ENCODE assay signal across 11 mouse cellular contexts in genomic region chrX:71352033-71352432, GRCm38 (mm10). TPM values are rescaled to one million over a fixed set of nuclear protein-coding genes. Genes with fewer than 3 reads are reported as not detected.
DNase-seq lines count a peak whose midpoint lies in the region; ATAC-seq and TF ChIP-seq lines count a peak whose summit lies in the region.
"Had no signal": no experiment of that assay in that cellular context is flagged by ENCODE, and none has a peak within 500 bp of the region (broad histone marks: within the 10 kb centered on the region; RNA-seq: fewer than 3 reads in every experiment).

No protein-coding gene starts in this region.

- no peak overlapping the region for H3K9ac ChIP-seq in kidney, postnatal 0 days (ENCODE audit: low read depth, low read length)
- H3K9ac ChIP-seq in kidney, embryonic 16.5 days (replicated peaks; ENCODE audit: low read length), result no peak overlapping the region
- H3K9ac ChIP-seq in heart, embryonic 12.5 days, result no peak overlapping the region
- H3K9ac ChIP-seq: forebrain, embryonic 13.5 days had no signal

- H3K9me3 ChIP-seq in kidney, postnatal 0 days (replicated peaks; ENCODE audit: low read length), result no peaks in the 10 kb centered on the region
- no peaks in the 10 kb centered on the region for H3K9me3 ChIP-seq in kidney, embryonic 16.5 days (ENCODE audit: low read length)
- no peaks in the 10 kb centered on the region for H3K9me3 ChIP-seq in heart, embryonic 12.5 days (replicated peaks)
- H3K9me3 ChIP-seq: forebrain, embryonic 13.5 days had no signal

- H3K36me3 ChIP-seq in kidney, postnatal 0 days (ENCODE audit: insufficient read depth, low read length), result no peaks in the 10 kb centered on the region
- no peaks in the 10 kb centered on the region for H3K36me3 ChIP-seq in kidney, embryonic 16.5 days (ENCODE audit: insufficient read depth, low read length)
- no peaks in the 10 kb centered on the region for H3K36me3 ChIP-seq in heart, embryonic 12.5 days

- no peak overlapping the region for H3K4me3 ChIP-seq in kidney, postnatal 0 days (replicated peaks; ENCODE audit: low read depth, low read length)
- H3K4me3 ChIP-seq in kidney, embryonic 16.5 days (ENCODE audit: low read length), result no peak overlapping the region
- H3K4me3 ChIP-seq in heart, embryonic 12.5 days, result no peak overlapping the region
- H3K4me3 ChIP-seq: forebrain, embryonic 13.5 days had no signal

- DNase-seq in kidney, postnatal 0 days (ENCODE audit: low spot score), result peak; percentile 7
- DNase-seq in thymus, postnatal 4 days, result peak; percentile 14
- no peak for DNase-seq in thymus, postnatal 25 days
- DNase-seq in adrenal gland, postnatal 25 days, result no peak
- DNase-seq: adrenal gland, postnatal 36 days had no signal

- H3K27me3 ChIP-seq in kidney, postnatal 0 days (ENCODE audit: insufficient read depth, low read length), result no peaks in the 10 kb centered on the region
- H3K27me3 ChIP-seq in kidney, embryonic 16.5 days (ENCODE audit: insufficient read depth, low read length), result no peaks in the 10 kb centered on the region; the same call in 1 of the 2 replicates
- no peaks in the 10 kb centered on the region for H3K27me3 ChIP-seq in heart, embryonic 12.5 days (replicated peaks)
- H3K27me3 ChIP-seq: forebrain, embryonic 13.5 days had no signal

- H3K27ac ChIP-seq in kidney, postnatal 0 days, result no peak overlapping the region
- no peak overlapping the region for H3K27ac ChIP-seq in kidney, embryonic 16.5 days (ENCODE audit: low read length)
- no peak overlapping the region for H3K27ac ChIP-seq in heart, embryonic 12.5 days (ENCODE audit: poor library complexity, severe bottlenecking)
- H3K27ac ChIP-seq: forebrain, embryonic 13.5 days had no signal

- no peak overlapping the region for H3K4me2 ChIP-seq in kidney, postnatal 0 days (ENCODE audit: low read length)
- no peak overlapping the region for H3K4me2 ChIP-seq in kidney, embryonic 16.5 days (replicated peaks; ENCODE audit: low read depth, low read length)
- H3K4me2 ChIP-seq in heart, embryonic 12.5 days, result no peak overlapping the region
- H3K4me2 ChIP-seq: forebrain, embryonic 13.5 days had no signal

- no peaks in the 10 kb centered on the region for H3K4me1 ChIP-seq in kidney, postnatal 0 days (replicated peaks; ENCODE audit: insufficient read depth, low read length)
- H3K4me1 ChIP-seq in kidney, embryonic 16.5 days (ENCODE audit: insufficient read depth, low read length), result no peaks in the 10 kb centered on the region
- H3K4me1 ChIP-seq in heart, embryonic 12.5 days (replicated peaks), result no peaks in the 10 kb centered on the region
- H3K4me1 ChIP-seq: forebrain, embryonic 13.5 days had no signal

- ATAC-seq in kidney, postnatal 0 days (replicated peaks; ENCODE audit: low FRiP score, low read depth), result no peak
- ATAC-seq in kidney, embryonic 16.5 days (ENCODE audit: low FRiP score, low TSS enrichment), result no peak
- ATAC-seq in activated CD4-positive, CD25-positive, alpha-beta regulatory T cell, adult 4 months, result peak; percentile 73
- ATAC-seq in erythroid progenitor cell, adult 5-6 weeks (replicated peaks; ENCODE audit: low FRiP score, poor library complexity, severe bottlenecking), result no peak
- ATAC-seq in heart, embryonic 12.5 days (ENCODE audit: insufficient number of reproducible peaks, low FRiP score), result no peak
- ATAC-seq: forebrain, embryonic 13.5 days; midbrain, embryonic 16.5 days had no signal

- WGBS in kidney, postnatal 0 days, result 68% methylated on average over 1 of the region's 1 CpGs
- WGBS in kidney, embryonic 16.5 days, result 89% methylated on average over 1 of the region's 1 CpGs
- WGBS in heart, embryonic 12.5 days, result 74% methylated on average over 1 of the region's 1 CpGs

- peak; percentile 45 for TF ChIP-seq CTCF in kidney, postnatal 0 days (IDR thresholded peaks at IDR 0.05; ENCODE audit: low read depth)

RNA-seq across cellular contexts. Expression of gene Mtmr1, which starts 12.5 kb away (rescaled TPM):
- polyA plus RNA-seq in kidney, postnatal 0 days (2015; fragmentation: Nextera tagmentation; extraction: Ambion mirVana), result 8.2 and 8.7 TPM in 2 replicates
- polyA plus RNA-seq in kidney, embryonic 16.5 days (2015; fragmentation: Nextera tagmentation; extraction: Ambion mirVana), result 9.5 and 9.7 TPM in 2 replicates
- polyA plus RNA-seq in activated CD4-positive, CD25-positive, alpha-beta regulatory T cell, adult 4 months (2017; shearing (Covaris generic)), result 10 to 100 TPM in 1 of 2 experiments, 1 to 10 TPM in 1; 5.4 to 10.1 TPM
- 11.9 and 18.4 TPM in 2 replicates for total RNA-seq in erythroid progenitor cell, adult 5-6 weeks (2015; ENCODE audit: low replicate concordance)
- total RNA-seq in erythroid progenitor cell, adult 5-6 weeks (2017; ENCODE audit: low replicate concordance), result 11.6 and 19.3 TPM in 2 replicates
- polyA plus RNA-seq in heart, embryonic 12.5 days (2016; fragmentation: Nextera tagmentation; extraction: Ambion mirVana), result 12.8 and 15.7 TPM in 2 replicates
- total RNA-seq in adrenal gland, postnatal 25 days (2021), result 36.4 and 40.3 TPM in 2 replicates

Comparison
In these comparisons a context has a peak if more than half of its experiments do, and no peak if none do; other contexts are left out.
1. DNase-seq: peak in kidney, postnatal 0 days (single experiment) and thymus, postnatal 4 days (single experiment); none in thymus, postnatal 25 days (single experiment) and adrenal gland, postnatal 25 days (single experiment).